Mouse (Mus musculus): ENCODE measurements around the gene Ank. TPM values are rescaled to one million over a fixed set of nuclear protein-coding genes. Genes with fewer than 3 reads are reported as not detected.

Gene Ank
- total and polyA plus RNA-seq, 3 experiments = 0.04 to 0.15 TPM; not detected in 1

DNA sequence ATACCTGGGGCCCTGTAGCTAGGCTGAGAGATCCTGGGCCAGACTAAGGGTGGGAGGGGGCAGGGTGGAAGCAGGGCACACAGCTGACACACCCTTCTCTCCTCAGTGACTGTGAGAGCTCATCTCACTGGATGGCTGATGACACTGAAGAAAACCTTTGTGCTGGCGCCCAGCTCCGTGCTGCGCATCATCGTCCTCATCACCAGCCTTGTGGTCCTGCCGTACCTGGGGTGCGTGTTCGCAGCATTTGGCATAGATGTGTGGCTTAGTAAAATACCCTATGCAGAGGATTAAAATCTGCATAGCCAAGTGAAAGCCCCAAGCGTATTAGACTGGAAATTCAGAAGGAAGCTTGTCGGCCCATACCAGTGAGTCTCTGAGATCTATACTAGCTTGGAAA lies 124.3 kb downstream of the Ank start:
- Histone ChIP-seq H3K9me3 (replicated peaks; ENCODE audit: insufficient read depth, low read length) (no peaks in the 10 kb centered on the region), H3K4me3 (ENCODE audit: control insufficient read depth in 1 of 2, insufficient read depth in 1 of 2, low read depth in 2 of 2, low read length in 2 of 2) (no peak overlapping the region), H3K79me2 (ENCODE audit: control insufficient read depth, insufficient read depth, low read length, poor library complexity) (no peaks in the 10 kb centered on the region), H3K36me3 (ENCODE audit: control insufficient read depth in 1 of 2, insufficient read depth in 2 of 2, low read length in 2 of 2) (peaks cover 0 to 7% of the 10 kb centered on the region in 2 experiments; a peak in 2 of 4 replicates), H3K9ac (ENCODE audit: control insufficient read depth, low read depth, low read length, poor library complexity, severe bottlenecking) (no peak overlapping the region), H3K27me3 (ENCODE audit: control insufficient read depth in 1 of 2, insufficient read depth in 2 of 2, low read length in 2 of 2) (no peaks in the 10 kb centered on the region), H3K27ac (ENCODE audit: control insufficient read depth, low read depth, low read length) (no peak overlapping the region), H3K4me1 (ENCODE audit: control insufficient read depth in 1 of 2, insufficient read depth in 2 of 2, low read length in 2 of 2) (peaks cover 0 to 3% of the 10 kb centered on the region in 2 experiments; a peak in 1 of 4 replicates)
- DNase-seq (ENCODE audit: low read depth, low spot score) = no peak
- TF ChIP-seq POLR2AphosphoS5 (IDR thresholded peaks at IDR 0.05; ENCODE audit: borderline replicate concordance, low read depth, low read length) (no peak), BHLHE40 (IDR thresholded peaks at IDR 0.05; ENCODE audit: borderline replicate concordance, low read depth, low read length) (no peak), MEF2A (IDR thresholded peaks at IDR 0.05; ENCODE audit: extremely low read depth, insufficient replicate concordance, low read depth, low read length, poor library complexity, severe bottlenecking) (no peak), POLR2A (IDR thresholded peaks at IDR 0.05; ENCODE audit: control insufficient read depth in 1 of 2, insufficient read depth in 1 of 2, low read depth in 1 of 2, low read length in 2 of 2, poor library complexity in 1 of 2) (no peak), MYB (IDR thresholded peaks at IDR 0.05; ENCODE audit: low read depth, low read length) (no peak), EP300 (IDR thresholded peaks at IDR 0.05; ENCODE audit: low read depth in 1 of 2, low read length in 2 of 2) (no peak), SIN3A (IDR thresholded peaks at IDR 0.05; ENCODE audit: low read length) (no peak)

DNA sequence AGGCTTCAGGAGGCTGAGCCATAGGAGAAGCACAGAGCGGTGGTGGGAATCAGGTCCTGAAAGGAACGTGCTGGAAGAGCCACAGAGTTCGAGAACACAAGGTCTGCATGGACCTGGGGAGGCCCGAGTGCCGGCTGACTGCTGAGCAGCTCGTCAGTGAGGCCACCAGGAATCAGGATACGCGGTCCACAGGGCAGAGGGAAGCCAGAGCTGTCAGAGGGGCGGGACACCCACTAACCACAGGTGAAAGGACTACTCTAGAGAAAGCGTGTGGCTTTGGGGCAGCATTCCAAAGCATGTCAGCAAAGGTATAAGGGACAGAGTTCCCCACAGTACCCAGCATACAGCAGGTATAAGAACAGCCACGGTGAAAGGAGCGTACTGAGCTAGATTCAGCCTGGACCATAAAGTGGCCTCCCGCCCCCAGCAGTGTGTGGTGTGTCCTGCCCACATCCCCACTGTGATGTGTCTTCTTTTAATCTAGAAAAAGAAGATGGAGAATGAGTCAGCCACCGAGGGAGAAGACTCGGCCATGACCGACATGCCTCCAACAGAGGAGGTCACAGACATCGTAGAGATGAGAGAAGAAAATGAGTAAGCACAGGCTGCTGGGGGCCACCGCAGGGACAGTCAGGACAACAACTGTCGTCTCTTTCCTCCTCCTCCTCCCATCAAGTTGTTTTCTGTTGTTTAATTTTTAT lies 126.3 kb downstream of the Ank start:
- H3K36me3 ChIP-seq (ENCODE audit: control insufficient read depth in 1 of 2, insufficient read depth in 2 of 2, low read length in 2 of 2) = peaks cover 2 to 7% of the 10 kb centered on the region in 2 experiments; a peak in 3 of 4 replicates
- H3K9ac ChIP-seq (ENCODE audit: control insufficient read depth, low read depth, low read length, poor library complexity, severe bottlenecking) = no peak overlapping the region
- DNase-seq (ENCODE audit: low read depth, low spot score) = no peak
- H3K4me1 ChIP-seq (ENCODE audit: control insufficient read depth in 1 of 2, insufficient read depth in 2 of 2, low read length in 2 of 2) = peaks cover 0 to 3% of the 10 kb centered on the region in 2 experiments; a peak in 1 of 4 replicates
- TF ChIP-seq CHD2 (IDR thresholded peaks at IDR 0.05; ENCODE audit: low read length) (no peak), MEF2A (IDR thresholded peaks at IDR 0.05; ENCODE audit: extremely low read depth, insufficient replicate concordance, low read depth, low read length, poor library complexity, severe bottlenecking) (no peak), GABPA (IDR thresholded peaks at IDR 0.05; ENCODE audit: low read depth, low read length) (no peak), CHD1 (IDR thresholded peaks at IDR 0.05; ENCODE audit: low read depth, low read length) (no peak), ELF1 (IDR thresholded peaks at IDR 0.05; ENCODE audit: low read depth, low read length) (no peak), ETS1 (IDR thresholded peaks at IDR 0.05; ENCODE audit: low read depth, low read length) (no peak), JUND (IDR thresholded peaks at IDR 0.05; ENCODE audit: low read depth, low read length) (no peak), POLR2A (IDR thresholded peaks at IDR 0.05; ENCODE audit: control insufficient read depth in 1 of 2, insufficient read depth in 1 of 2, low read depth in 1 of 2, low read length in 2 of 2, poor library complexity in 1 of 2) (no peak), MXI1 (IDR thresholded peaks at IDR 0.05; ENCODE audit: low read depth, low read length) (no peak), ZC3H11A (IDR thresholded peaks at IDR 0.05; ENCODE audit: low read depth, low read length) (no peak), NRF1 (IDR thresholded peaks at IDR 0.05; ENCODE audit: insufficient read depth, low read depth, low read length, poor library complexity, severe bottlenecking) (no peak), RAD21 (IDR thresholded peaks at IDR 0.05; ENCODE audit: low read depth, low read length) (no peak), MYB (IDR thresholded peaks at IDR 0.05; ENCODE audit: low read depth, low read length) (no peak), TCF12 (IDR thresholded peaks at IDR 0.05; ENCODE audit: low read depth, low read length) (no peak), MAX (IDR thresholded peaks at IDR 0.05; ENCODE audit: low read length) (no peak)
- no peaks in the 10 kb centered on the region for H3K27me3 ChIP-seq (ENCODE audit: control insufficient read depth in 1 of 2, insufficient read depth in 2 of 2, low read length in 2 of 2)
- H3K27ac ChIP-seq (ENCODE audit: control insufficient read depth, low read depth, low read length) = no peak overlapping the region
- H3K9me3 ChIP-seq (replicated peaks; ENCODE audit: insufficient read depth, low read length) = no peaks in the 10 kb centered on the region
- no peaks in the 10 kb centered on the region for H3K79me2 ChIP-seq (ENCODE audit: control insufficient read depth, insufficient read depth, low read length, poor library complexity)
- H3K4me3 ChIP-seq (ENCODE audit: control insufficient read depth in 1 of 2, insufficient read depth in 1 of 2, low read depth in 2 of 2, low read length in 2 of 2) = no peak overlapping the region

Measured in MEL (cell line).